Mouse (Mus musculus): ENCODE results near the gene 1700008O03Rik.

DNA sequence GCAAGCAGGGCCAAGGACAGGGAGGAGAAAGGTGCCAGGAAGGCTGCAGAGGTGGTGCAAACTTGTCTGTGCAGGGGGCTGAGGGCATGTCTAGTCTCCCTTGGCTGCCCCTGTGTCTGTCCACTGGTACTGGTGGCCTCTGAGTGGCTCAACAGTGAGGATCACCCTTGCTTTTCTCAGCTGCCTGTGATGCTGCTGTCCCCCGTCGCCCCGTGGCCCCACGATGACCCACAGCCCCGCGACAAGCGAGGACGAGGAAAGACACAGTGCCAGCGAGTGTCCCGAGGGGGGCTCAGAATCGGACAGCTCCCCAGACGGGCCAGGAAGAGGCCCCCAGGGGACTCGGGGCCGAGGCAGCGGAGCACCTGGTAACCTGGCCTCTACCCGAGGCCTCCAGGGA, 73.1 kb downstream of the 1700008O03Rik start:
- TF ChIP-seq CTCF (IDR thresholded peaks at IDR 0.05; ENCODE audit: borderline replicate concordance, insufficient read depth, low read length): no peak
- TF ChIP-seq POLR2A (IDR thresholded peaks at IDR 0.05; ENCODE audit: low read depth, low read length): no peak
